Mouse (Mus musculus): ENCODE measurements at regions not wholly inside any gene's neighbourhood (a gene's known extent, or its start where the extent isn't known, plus 50 kb on each side); places are given as distances from the start of the nearest gene placed in this dataset.

GRCm38 (mm10) chr4:55695246-55695645, 163.0 kb upstream of the Klf4 start:
- no peak for TF ChIP-seq EP300 (optimal IDR thresholded peaks at IDR 0.05)
- no peak for TF ChIP-seq CTCF (IDR thresholded peaks at IDR 0.05; ENCODE audit: low read depth)

Measured in stomach, postnatal 0 days (tissue).